Comparison of ENCODE assay signal across 8 mouse cellular contexts in genomic region chr2:13544193-13544824, GRCm38 (mm10). TPM values are rescaled to one million over a fixed set of nuclear protein-coding genes. Genes with fewer than 3 reads are reported as not detected.
A peak's percentile ranks its signal among the peaks of the same experiment; 100 is the strongest.
DNase-seq lines count a peak whose midpoint lies in the region; ATAC-seq and TF ChIP-seq lines count a peak whose summit lies in the region.

TSS of gene Trdmt1 (minus strand) at chr2:13544668.

- no peaks in the 10 kb centered on the region for H3K36me3 ChIP-seq in hindbrain, embryonic 10.5 days
- H3K36me3 ChIP-seq in lung, embryonic 16.5 days (ENCODE audit: control insufficient read depth, insufficient read depth, low read length), result no peaks in the 10 kb centered on the region
- H3K36me3 ChIP-seq in thymus, adult 2 months (ENCODE audit: control insufficient read depth, insufficient read depth, low read length), result no peaks in the 10 kb centered on the region

- H3K27ac ChIP-seq in hindbrain, embryonic 10.5 days, result peak within 1 kb of the TSS; percentile 98
- H3K27ac ChIP-seq in lung, embryonic 16.5 days (ENCODE audit: low read length), result peak within 1 kb of the TSS; percentile 97
- H3K27ac ChIP-seq in thymus, adult 2 months (ENCODE audit: control insufficient read depth, insufficient read depth, low read length), result peak within 1 kb of the TSS; percentile 78

- no peaks in the 10 kb centered on the region for H3K27me3 ChIP-seq in hindbrain, embryonic 10.5 days (ENCODE audit: insufficient read depth, poor library complexity, severe bottlenecking)
- H3K27me3 ChIP-seq in lung, embryonic 16.5 days (ENCODE audit: control insufficient read depth, insufficient read depth, low read depth, low read length), result no peaks in the 10 kb centered on the region
- no peaks in the 10 kb centered on the region for H3K27me3 ChIP-seq in thymus, adult 2 months (ENCODE audit: control insufficient read depth, insufficient read depth, low read length)

- TF ChIP-seq CTCF in thymus, adult 2 months (IDR thresholded peaks at IDR 0.05; ENCODE audit: borderline replicate concordance, control insufficient read depth, extremely low read depth, insufficient read depth, low read length, poor library complexity), result no peak

- ATAC-seq in frontal cortex, adult (ENCODE audit: low TSS enrichment), result peak; percentile 96
- peak; percentile 100 for ATAC-seq in lung, embryonic 16.5 days (ENCODE audit: low read depth)

- H3K4me3 ChIP-seq in hindbrain, embryonic 10.5 days, result peak within 1 kb of the TSS; percentile 68
- peak within 1 kb of the TSS; percentile 81 for H3K4me3 ChIP-seq in lung, embryonic 16.5 days (ENCODE audit: low read length)
- H3K4me3 ChIP-seq in thymus, adult 2 months (ENCODE audit: control insufficient read depth, insufficient read depth, low read length), result peak within 1 kb of the TSS; percentile 97

- TF ChIP-seq POLR2A in thymus, adult 2 months (IDR thresholded peaks at IDR 0.05; ENCODE audit: control insufficient read depth, extremely low read depth, insufficient read depth, low read length, poor library complexity), result peak; percentile 80

- DNase-seq in Muller cell, postnatal 12 days (ENCODE audit: inconsistent ontology term), result peak; percentile 98
- DNase-seq in cerebellum, adult 9-10 months, result peak; percentile 79
- DNase-seq in hindbrain, embryonic 10.5 days (ENCODE audit: low spot score), result peak; percentile 93
- peak; percentile 79 for DNase-seq in layer of hippocampus, adult 9-11 months
- DNase-seq in ovary, adult 18-20 months (ENCODE audit: low spot score), result peak; percentile 80
- DNase-seq in thymus, adult 2 months, result peak; percentile 75

- under 1% methylated on average over 39 of the region's 39 CpGs for WGBS in hindbrain, embryonic 10.5 days
- WGBS in lung, embryonic 16.5 days, result 0% methylated on average over 39 of the region's 39 CpGs
- 1% methylated on average over 39 of the region's 39 CpGs for WGBS in thymus, adult 2 months

- peak within 1 kb of the TSS; percentile 85 for H3K9ac ChIP-seq in lung, embryonic 16.5 days (ENCODE audit: low read length)

- peaks cover 29% of the 10 kb centered on the region for H3K4me1 ChIP-seq in hindbrain, embryonic 10.5 days (replicated peaks)
- no peaks in the 10 kb centered on the region for H3K4me1 ChIP-seq in lung, embryonic 16.5 days (replicated peaks; ENCODE audit: control insufficient read depth, insufficient read depth, low read length)
- H3K4me1 ChIP-seq in thymus, adult 2 months (replicated peaks; ENCODE audit: control insufficient read depth, insufficient read depth, low read length), result peaks cover 2% of the 10 kb centered on the region

- H3K9me3 ChIP-seq in hindbrain, embryonic 10.5 days, result no peaks in the 10 kb centered on the region
- no peaks in the 10 kb centered on the region for H3K9me3 ChIP-seq in lung, embryonic 16.5 days (ENCODE audit: control insufficient read depth, low read length)

- peak within 1 kb of the TSS; percentile 69 for H3K4me2 ChIP-seq in lung, embryonic 16.5 days (ENCODE audit: low read depth, low read length)

RNA-seq across cellular contexts. Expression of gene Trdmt1, which starts in this region (rescaled TPM):
- 8.4 and 8.7 TPM in 2 replicates for polyA plus RNA-seq in hindbrain, embryonic 10.5 days (2016; fragmentation: Nextera tagmentation; extraction: Ambion mirVana)
- 14.8 and 16.5 TPM in 2 replicates for polyA plus RNA-seq in lung, embryonic 16.5 days (2015; fragmentation: Nextera tagmentation; extraction: Ambion mirVana)
- 2.8 and 3.0 TPM in 2 replicates for polyA plus RNA-seq in thymus, adult 2 months (2012; rRNA removed)

Comparison
In these comparisons a context has a peak if more than half of its experiments do, and no peak if none do; other contexts are left out.
1. Peak in every context shown above with its lines: DNase-seq, ATAC-seq, H3K4me3 ChIP-seq and H3K27ac ChIP-seq.